Mouse (Mus musculus) heart, embryonic 15.5 days (tissue): ENCODE data around the gene Lrguk. TPM values are rescaled to one million over a fixed set of nuclear protein-coding genes. Genes with fewer than 3 reads are reported as not detected.
A peak's percentile ranks its signal among the peaks of the same experiment; 100 is the strongest.

ENCODE experiments used
- ATAC-seq: fragments of 200-750 bp; cut with Nextera tagmentation; replicated peaks from 2 replicates; pipeline ENCODE4 v1.8.0; 2017; ENCODE audit warnings: low read depth, moderate TSS enrichment; ENCODE audit not compliant: insufficient number of reproducible peaks, insufficient read depth, low FRiP score
- H3K27ac ChIP-seq: fragments of 300-500 bp; sonication (generic); 2 replicates; pipeline ENCODE4 v1.5.1; 2015; ENCODE audit warnings: mild to moderate bottlenecking, inconsistent platforms
- H3K27me3 ChIP-seq: fragments of 300-500 bp; sonication (generic); 2 replicates; pipeline ENCODE4 v1.6.1; 2015; ENCODE audit warnings: inconsistent platforms
- H3K36me3 ChIP-seq: fragments of 300-500 bp; sonication (generic); 2 replicates; pipeline ENCODE4 v1.6.1; 2015; ENCODE audit warnings: mild to moderate bottlenecking, inconsistent platforms
- H3K4me1 ChIP-seq: fragments of 300-500 bp; sonication (generic); replicated peaks from 2 replicates; pipeline ENCODE4 v1.6.1; 2015; ENCODE audit warnings: inconsistent platforms
- H3K4me2 ChIP-seq: fragments of 300-500 bp; sonication (generic); 2 replicates; pipeline ENCODE4 v1.6.1; 2015; ENCODE audit warnings: inconsistent platforms, mild to moderate bottlenecking, moderate library complexity
- H3K4me3 ChIP-seq: fragments of 300-500 bp; sonication (generic); 2 replicates; pipeline ENCODE4 v1.5.1; 2015; ENCODE audit warnings: mild to moderate bottlenecking, inconsistent platforms
- H3K9ac ChIP-seq: fragments of 300-500 bp; sonication (generic); 2 replicates; pipeline ENCODE4 v1.6.1; 2015; ENCODE audit warnings: mild to moderate bottlenecking, inconsistent platforms
- H3K9me3 ChIP-seq: fragments of 300-500 bp; sonication (generic); replicated peaks from 2 replicates; pipeline ENCODE4 v1.6.1; 2016; ENCODE audit warnings: inconsistent platforms
- WGBS: fragments of 180-500 bp; shearing (Covaris S2); methylation state at CpG from one replicate; pipeline ENCODE4 v1.1.7; 2015; ENCODE audit warnings: mixed read lengths; 5-methylcytosine and 5-hydroxymethylcytosine counted together
- polyA plus RNA-seq: library from polyadenylated mRNA; unstranded; fragments of >200 nt; fragmentation: Nextera tagmentation; extraction: Ambion mirVana; gene quantifications from 2 replicates; pipeline ENCODE4 v1.2.1, GENCODE M21; 2015

The Lrguk gene
- polyA plus RNA-seq, 1 experiment from 2014 or later, result 0.28 TPM

GRCm38 (mm10) chr6:34149066-34149465, 119.8 kb downstream of the Lrguk start:
- 81% methylated on average over 9 of the region's 9 CpGs for WGBS
- peaks cover 6% of the 10 kb centered on the region for H3K4me1 ChIP-seq

DNA sequence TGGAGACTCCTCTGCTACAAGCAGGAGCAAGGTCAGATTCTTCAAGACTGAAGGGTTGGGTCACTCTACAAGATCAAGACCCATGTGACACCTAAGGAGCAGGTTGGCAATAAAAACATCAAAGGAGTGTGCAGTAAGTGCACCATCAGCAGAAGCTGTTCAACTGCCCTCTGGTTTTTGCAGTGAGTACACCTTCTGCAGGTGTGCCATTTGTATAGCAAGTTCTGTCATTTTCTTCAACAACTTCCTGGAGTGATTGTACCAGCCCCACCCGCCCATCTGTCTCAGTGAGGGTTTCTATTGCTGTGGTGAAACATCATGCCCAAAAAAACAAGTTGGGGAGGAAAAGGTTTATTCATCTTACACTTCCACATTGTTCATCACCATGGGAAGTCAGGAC, 120.6 kb downstream of the Lrguk start:
- no peak for ATAC-seq
- no peaks in the 10 kb centered on the region for H3K9me3 ChIP-seq
- WGBS, result 82% methylated on average over 1 of the region's 1 CpGs
- H3K4me2 ChIP-seq, result no peak overlapping the region
- H3K36me3 ChIP-seq, result no peaks in the 10 kb centered on the region
- no peak overlapping the region for H3K27ac ChIP-seq
- no peaks in the 10 kb centered on the region for H3K27me3 ChIP-seq
- H3K4me3 ChIP-seq, result no peak overlapping the region
- peaks cover 13% of the 10 kb centered on the region for H3K4me1 ChIP-seq
- no peak overlapping the region for H3K9ac ChIP-seq

More at GRCm38 (mm10) chr6:34149066-34149465, 119.8 kb downstream of the Lrguk start:
- Histone ChIP-seq H3K4me3 (no peak overlapping the region), H3K27ac (no peak overlapping the region), H3K9ac (no peak overlapping the region), H3K4me2 (no peak overlapping the region), H3K36me3 (no peaks in the 10 kb centered on the region), H3K27me3 (no peaks in the 10 kb centered on the region), H3K9me3 (no peaks in the 10 kb centered on the region)
- no peak for ATAC-seq

GRCm38 (mm10) chr6:34153069-34154052, 124.1 kb downstream of the Lrguk start:
- Histone ChIP-seq H3K9ac (no peak overlapping the region), H3K9me3 (no peaks in the 10 kb centered on the region), H3K27ac (peak overlapping the region; percentile 29; the same call in 1 of the 2 replicates), H3K27me3 (no peaks in the 10 kb centered on the region), H3K4me1 (peaks cover 32% of the 10 kb centered on the region), H3K36me3 (peaks cover 16% of the 10 kb centered on the region), H3K4me3 (no peak overlapping the region), H3K4me2 (no peak overlapping the region)
- ATAC-seq, result no peak
- WGBS, result 71% methylated on average over 18 of the region's 18 CpGs

GRCm38 (mm10) chr6:34154202-34154601, 125.0 kb downstream of the Lrguk start:
- H3K9me3 ChIP-seq, result no peaks in the 10 kb centered on the region
- H3K36me3 ChIP-seq, result peaks cover 19% of the 10 kb centered on the region
- no peak overlapping the region for H3K4me3 ChIP-seq
- peak overlapping the region; percentile 29; the same call in 1 of the 2 replicates for H3K27ac ChIP-seq
- peaks cover 32% of the 10 kb centered on the region for H3K4me1 ChIP-seq
- H3K9ac ChIP-seq, result no peak overlapping the region
- no peak overlapping the region for H3K4me2 ChIP-seq
- WGBS, result 43% methylated on average over 3 of the region's 3 CpGs
- H3K27me3 ChIP-seq, result no peaks in the 10 kb centered on the region
- no peak for ATAC-seq

- Histone ChIP-seq H3K4me2 (peak overlapping the region; percentile 29), H3K4me3 (no peak overlapping the region), H3K27me3 (no peaks in the 10 kb centered on the region), H3K4me1 (peaks cover 36% of the 10 kb centered on the region), H3K27ac (peak overlapping the region; percentile 29; the same call in 1 of the 2 replicates), H3K9ac (no peak overlapping the region), H3K36me3 (peaks cover 27% of the 10 kb centered on the region), H3K9me3 (no peaks in the 10 kb centered on the region)
- 52% methylated on average over 15 of the region's 15 CpGs for WGBS
- ATAC-seq, result no peak
Measured at GRCm38 (mm10) chr6:34155137-34155804, 126.0 kb downstream of the Lrguk start.

- Histone ChIP-seq H3K9ac (no peak overlapping the region), H3K27me3 (no peaks in the 10 kb centered on the region), H3K4me1 (peaks cover 39% of the 10 kb centered on the region), H3K27ac (peak overlapping the region; percentile 25; the same call in 1 of the 2 replicates), H3K36me3 (peaks cover 31% of the 10 kb centered on the region), H3K9me3 (no peaks in the 10 kb centered on the region), H3K4me2 (no peak overlapping the region), H3K4me3 (no peak overlapping the region)
- no peak for ATAC-seq
- 46% methylated on average over 5 of the region's 5 CpGs for WGBS
Measured at GRCm38 (mm10) chr6:34156057-34156456, 126.8 kb downstream of the Lrguk start.

GRCm38 (mm10) chr6:34156841-34157748, 127.8 kb downstream of the Lrguk start:
- H3K27ac ChIP-seq, result peak overlapping the region; percentile 5; the same call in 1 of the 2 replicates
- no peak overlapping the region for H3K4me3 ChIP-seq
- H3K9me3 ChIP-seq, result no peaks in the 10 kb centered on the region
- 74% methylated on average over 14 of the region's 14 CpGs for WGBS
- H3K27me3 ChIP-seq, result no peaks in the 10 kb centered on the region
- H3K4me1 ChIP-seq, result peaks cover 39% of the 10 kb centered on the region
- no peak overlapping the region for H3K4me2 ChIP-seq
- ATAC-seq, result no peak
- H3K36me3 ChIP-seq, result peaks cover 37% of the 10 kb centered on the region
- no peak overlapping the region for H3K9ac ChIP-seq

GRCm38 (mm10) chr6:34159998-34160815, 131.0 kb downstream of the Lrguk start:
- ATAC-seq, result no peak
- no peak overlapping the region for H3K27ac ChIP-seq

DNA sequence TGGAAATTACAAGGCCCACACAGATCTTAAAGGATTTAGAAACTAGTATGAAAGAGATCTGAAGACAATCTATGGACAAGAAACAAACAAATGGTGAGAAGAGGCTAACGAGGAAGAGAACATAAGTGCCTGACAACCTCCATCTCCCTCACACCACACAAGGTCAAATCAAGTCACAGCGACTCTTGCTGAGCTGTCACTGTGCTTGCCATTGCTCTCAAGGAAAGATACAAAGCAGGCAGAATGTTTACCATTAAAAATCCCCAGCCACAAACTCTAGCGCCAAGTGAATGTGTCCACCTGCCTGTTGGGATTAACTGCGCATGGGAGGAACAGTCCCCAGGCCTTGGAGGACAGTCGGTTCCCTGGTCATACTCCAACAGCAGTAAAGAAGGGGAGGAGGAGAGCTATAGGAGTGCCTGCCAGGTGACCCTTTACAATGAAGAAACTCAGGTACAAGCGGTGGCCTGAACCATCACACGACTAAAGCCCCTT, 131.6 kb downstream of the Lrguk start:
- no peaks in the 10 kb centered on the region for H3K9me3 ChIP-seq
- no peak overlapping the region for H3K4me3 ChIP-seq
- H3K27me3 ChIP-seq, result no peaks in the 10 kb centered on the region
- H3K27ac ChIP-seq, result no peak overlapping the region
- peaks cover 52% of the 10 kb centered on the region for H3K36me3 ChIP-seq
- no peak overlapping the region for H3K4me2 ChIP-seq
- no peak overlapping the region for H3K9ac ChIP-seq
- no peak for ATAC-seq
- 74% methylated on average over 7 of the region's 7 CpGs for WGBS
- H3K4me1 ChIP-seq, result peaks cover 18% of the 10 kb centered on the region

More at GRCm38 (mm10) chr6:34159998-34160815, 131.0 kb downstream of the Lrguk start:
- Histone ChIP-seq H3K9ac (no peak overlapping the region), H3K4me1 (peaks cover 22% of the 10 kb centered on the region), H3K4me2 (no peak overlapping the region), H3K36me3 (peaks cover 46% of the 10 kb centered on the region), H3K27me3 (no peaks in the 10 kb centered on the region), H3K9me3 (no peaks in the 10 kb centered on the region), H3K4me3 (no peak overlapping the region)
- 41% methylated on average over 23 of the region's 23 CpGs for WGBS

DNA sequence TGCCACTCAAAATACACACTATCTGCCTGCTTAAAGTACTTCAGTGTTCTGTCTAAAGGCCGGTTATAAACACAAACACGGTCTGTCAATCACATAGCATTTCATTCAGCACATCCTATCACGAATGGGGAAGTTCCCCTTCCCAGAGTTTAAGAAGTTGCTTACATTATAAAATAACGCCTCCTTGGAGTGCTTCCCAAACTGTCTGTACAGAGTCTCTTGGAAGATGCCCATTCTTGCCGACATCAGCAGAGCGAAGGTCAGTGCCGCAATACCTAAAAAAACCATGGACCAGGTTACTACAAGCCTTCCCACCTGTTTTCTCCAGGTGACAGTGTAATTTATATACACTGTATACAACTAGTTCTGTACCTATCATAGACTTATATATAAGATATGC, 132.3 kb downstream of the Lrguk start:
- Histone ChIP-seq H3K9me3 (no peaks in the 10 kb centered on the region), H3K4me3 (no peak overlapping the region), H3K4me2 (no peak overlapping the region), H3K27me3 (no peaks in the 10 kb centered on the region), H3K9ac (no peak overlapping the region), H3K27ac (no peak overlapping the region), H3K4me1 (peaks cover 11% of the 10 kb centered on the region), H3K36me3 (peaks cover 59% of the 10 kb centered on the region)
- 82% methylated on average over 7 of the region's 7 CpGs for WGBS
- ATAC-seq, result no peak
